Mouse (Mus musculus) heart, postnatal 0 days (tissue): ENCODE results near the gene Dnah8.
"Not testable (repeated sequence)": the region's sequence is repeated elsewhere in the genome, so short reads cannot be mapped to it uniquely, and the experiment has no call there.

ENCODE experiments used
- CTCF ChIP-seq: IDR thresholded peaks from 2 replicates; pipeline ENCODE4 v1.5.1; 2016; ENCODE audit warnings: antibody characterized with exemption, control low read depth, low read depth
- EP300 ChIP-seq: IDR thresholded peaks from 2 replicates; pipeline ENCODE4 v1.6.1; 2016; ENCODE audit warnings: antibody characterized with exemption, low read depth

- not testable (repeated sequence) for TF ChIP-seq CTCF, EP300
Measured at GRCm38 (mm10) chr17:30624132-30624531, at the start of gene Dnah8.
